Mouse (Mus musculus) forebrain, embryonic 12.5 days (tissue): ENCODE data around the gene Stk38l. TPM values are rescaled to one million over a fixed set of nuclear protein-coding genes. Genes with fewer than 3 reads are reported as not detected.
"Not testable (repeated sequence)": the region's sequence is repeated elsewhere in the genome, so short reads cannot be mapped to it uniquely, and the experiment has no call there.

Experiments used
- ATAC-seq: fragments of 200-750 bp; cut with Nextera tagmentation; 2 replicates; pipeline ENCODE4 v1.8.0; 2017; ENCODE audit warnings: moderate TSS enrichment; ENCODE audit not compliant: low FRiP score
- H3K27ac ChIP-seq: fragments of 300-500 bp; sonication (generic); 2 replicates; pipeline ENCODE4 v1.5.1; 2016; ENCODE audit warnings: mild to moderate bottlenecking
- H3K27me3 ChIP-seq: fragments of 300-500 bp; sonication (generic); 2 replicates; pipeline ENCODE4 v1.6.1; 2016; ENCODE audit warnings: mild to moderate bottlenecking
- H3K36me3 ChIP-seq: fragments of 300-500 bp; sonication (generic); replicated peaks from 2 replicates; pipeline ENCODE4 v1.6.1; 2016; ENCODE audit warnings: mild to moderate bottlenecking
- H3K4me1 ChIP-seq: fragments of 300-500 bp; sonication (generic); 2 replicates; pipeline ENCODE4 v1.6.1; 2016
- H3K4me2 ChIP-seq: fragments of 300-500 bp; sonication (generic); 2 replicates; pipeline ENCODE4 v1.6.1; 2016; ENCODE audit warnings: mild to moderate bottlenecking, moderate library complexity
- H3K4me3 ChIP-seq: fragments of 300-500 bp; sonication (generic); replicated peaks from 2 replicates; pipeline ENCODE4 v1.5.1; 2016; ENCODE audit warnings: mild to moderate bottlenecking
- H3K9ac ChIP-seq: fragments of 300-500 bp; sonication (generic); 2 replicates; pipeline ENCODE4 v1.6.1; 2016; ENCODE audit warnings: mild to moderate bottlenecking
- H3K9me3 ChIP-seq: fragments of 300-500 bp; sonication (generic); 2 replicates; pipeline ENCODE4 v1.6.1; 2016
- WGBS: fragments of 180-500 bp; shearing (Covaris S2); methylation state at CpG from one replicate; pipeline ENCODE4 v1.1.7; 2016; 5-methylcytosine and 5-hydroxymethylcytosine counted together
- polyA plus RNA-seq: library from polyadenylated mRNA; unstranded; fragments of >200 nt; fragmentation: Nextera tagmentation; extraction: Ambion mirVana; gene quantifications from 2 replicates; pipeline ENCODE4 v1.2.1, GENCODE M21; 2016

Stk38l gene
- polyA plus RNA-seq, 1 experiment from 2014 or later, result 17.6 TPM

DNA sequence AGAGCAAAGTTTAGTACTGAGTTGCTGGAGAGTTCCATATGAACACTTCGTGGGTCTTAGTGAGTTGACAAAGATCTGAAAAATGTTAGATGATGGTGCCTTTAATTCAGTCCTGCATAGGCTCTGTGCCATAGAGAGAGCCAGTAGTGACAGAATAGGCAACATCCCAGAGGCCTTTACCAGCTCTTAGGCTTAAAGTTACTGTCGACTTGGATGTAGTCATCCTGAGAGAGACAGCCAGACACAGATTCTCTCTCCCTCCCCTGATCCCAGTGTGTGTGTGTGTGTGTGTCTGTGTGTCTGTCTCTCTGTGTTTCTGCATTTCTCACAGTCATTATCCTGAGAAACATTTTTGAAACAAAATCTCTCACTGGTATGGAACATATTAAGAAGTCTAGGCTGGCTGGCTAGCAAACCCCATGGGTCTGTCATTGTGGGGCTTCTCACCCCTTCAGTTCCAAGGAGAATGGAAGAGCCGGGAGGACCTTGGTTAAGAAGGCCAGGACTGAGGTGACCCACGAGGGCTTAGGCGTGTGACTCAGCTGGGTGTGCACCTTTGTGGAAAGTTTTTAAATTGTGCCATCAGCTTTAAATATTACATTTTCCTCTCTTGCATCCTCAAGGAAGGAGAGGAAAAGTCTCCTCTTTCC lies 17.3 kb downstream of the Stk38l start:
- Histone ChIP-seq H3K9me3 (no peaks in the 10 kb centered on the region), H3K27ac (no peak overlapping the region), H3K4me1 (no peaks in the 10 kb centered on the region), H3K4me2 (no peak overlapping the region), H3K4me3 (no peak overlapping the region), H3K27me3 (no peaks in the 10 kb centered on the region), H3K9ac (no peak overlapping the region), H3K36me3 (no peaks in the 10 kb centered on the region)
- no peak for ATAC-seq
- 89% methylated on average over 5 of the region's 5 CpGs for WGBS

- not testable (repeated sequence) for ATAC-seq, H3K4me3 ChIP-seq, H3K4me1 ChIP-seq, H3K9me3 ChIP-seq, H3K27ac ChIP-seq, H3K4me2 ChIP-seq, H3K27me3 ChIP-seq, H3K9ac ChIP-seq, H3K36me3 ChIP-seq
- 93% methylated on average over 7 of the region's 7 CpGs for WGBS
Observed at GRCm38 (mm10) chr6:146744266-146744665, 19.5 kb downstream of the Stk38l start.

DNA sequence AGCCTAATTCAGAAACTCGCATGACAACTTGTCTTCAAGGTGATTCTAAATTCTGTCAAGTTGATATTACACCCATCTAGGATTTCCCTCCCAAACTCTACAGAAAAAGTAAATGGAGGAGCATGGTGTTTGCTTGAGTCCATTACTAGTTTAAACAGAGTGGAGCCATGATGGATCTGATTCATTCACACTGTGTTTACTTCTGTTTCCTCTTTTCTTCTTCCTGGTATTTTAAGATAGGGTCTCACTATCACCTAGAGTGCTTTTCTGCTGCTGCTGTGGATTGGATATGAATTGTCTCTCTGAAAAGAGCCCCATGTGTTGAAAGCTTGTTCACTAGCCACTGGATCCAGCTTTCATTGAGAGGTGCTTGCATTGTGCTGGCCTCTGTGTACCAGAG lies 20.4 kb downstream of the Stk38l start:
- no peak for ATAC-seq

GRCm38 (mm10) chr6:146746577-146746976 lies 21.8 kb downstream of the Stk38l start:
- H3K36me3 ChIP-seq, result no peaks in the 10 kb centered on the region
- no peaks in the 10 kb centered on the region for H3K9me3 ChIP-seq
- H3K27ac ChIP-seq, result no peak overlapping the region
- 85% methylated on average over 5 of the region's 5 CpGs for WGBS
- H3K27me3 ChIP-seq, result no peaks in the 10 kb centered on the region
- H3K4me2 ChIP-seq, result no peak overlapping the region
- no peak overlapping the region for H3K4me3 ChIP-seq
- no peak overlapping the region for H3K9ac ChIP-seq
- ATAC-seq, result no peak
- no peaks in the 10 kb centered on the region for H3K4me1 ChIP-seq

More for the DNA sequence above, 20.4 kb downstream of the Stk38l start:
- Histone ChIP-seq H3K27ac (no peak overlapping the region), H3K27me3 (no peaks in the 10 kb centered on the region), H3K9me3 (no peaks in the 10 kb centered on the region), H3K4me2 (no peak overlapping the region), H3K4me3 (no peak overlapping the region), H3K36me3 (no peaks in the 10 kb centered on the region), H3K9ac (no peak overlapping the region), H3K4me1 (no peaks in the 10 kb centered on the region)
- WGBS, result 100% methylated on average over 1 of the region's 1 CpGs

DNA sequence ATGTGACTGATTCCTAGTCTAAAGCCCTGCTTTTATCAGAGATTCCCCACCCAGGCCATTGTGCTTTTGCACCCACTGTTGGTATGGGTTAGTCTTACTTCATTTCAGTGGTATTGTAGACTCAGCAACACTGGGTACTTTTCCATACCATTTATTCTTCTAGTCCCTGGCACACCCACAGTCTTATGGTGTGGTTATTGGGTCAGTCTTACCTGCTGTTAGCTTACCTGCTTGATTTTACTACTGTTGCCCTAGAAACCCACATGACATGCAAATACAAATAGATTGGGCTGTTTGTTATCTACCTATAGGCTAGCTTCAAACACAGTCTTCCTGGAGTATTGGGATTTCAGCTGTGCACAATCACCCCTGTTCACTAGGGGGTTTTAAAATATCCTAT lies 22.3 kb downstream of the Stk38l start:
- Histone ChIP-seq H3K27ac (no peak overlapping the region), H3K9ac (no peak overlapping the region), H3K4me3 (no peak overlapping the region), H3K9me3 (no peaks in the 10 kb centered on the region), H3K4me2 (no peak overlapping the region), H3K4me1 (no peaks in the 10 kb centered on the region), H3K27me3 (no peaks in the 10 kb centered on the region), H3K36me3 (no peaks in the 10 kb centered on the region)
- ATAC-seq, result no peak

- 90% methylated on average over 1 of the region's 1 CpGs for WGBS
- Histone ChIP-seq H3K4me2 (no peak overlapping the region), H3K27me3 (no peaks in the 10 kb centered on the region), H3K4me1 (no peaks in the 10 kb centered on the region), H3K27ac (no peak overlapping the region), H3K4me3 (no peak overlapping the region), H3K9ac (no peak overlapping the region), H3K36me3 (no peaks in the 10 kb centered on the region), H3K9me3 (no peaks in the 10 kb centered on the region)
- no peak for ATAC-seq
Observed at GRCm38 (mm10) chr6:146748271-146748670, 23.5 kb downstream of the Stk38l start.

DNA sequence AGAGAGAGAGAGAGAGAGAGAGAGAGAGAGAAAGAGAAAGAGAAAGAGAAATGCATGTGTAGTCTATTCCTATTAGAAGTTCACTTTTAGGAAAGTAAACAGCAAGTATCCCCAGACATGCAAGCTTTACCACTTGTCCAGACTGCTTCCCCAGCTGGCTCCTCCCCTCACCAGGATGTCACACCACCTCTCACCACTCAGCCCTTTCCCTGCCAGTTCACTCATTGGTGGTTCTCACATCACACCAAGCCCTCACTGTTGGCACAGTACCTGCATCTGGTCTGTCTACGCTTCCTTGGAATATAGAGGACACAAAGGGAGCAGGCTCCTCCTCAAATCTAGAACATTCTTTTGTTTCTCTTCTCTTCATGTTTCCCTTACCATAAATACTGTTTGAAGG lies 26.9 kb downstream of the Stk38l start:
- H3K4me1 ChIP-seq, result 0 out of 2 replicates have a peak, but pooled peaks cover 6% of the 10 kb centered on the region
- no peak overlapping the region for H3K4me3 ChIP-seq
- H3K9me3 ChIP-seq, result no peaks in the 10 kb centered on the region
- no peaks in the 10 kb centered on the region for H3K27me3 ChIP-seq
- H3K9ac ChIP-seq, result no peak overlapping the region
- WGBS, result 74% methylated on average over 1 of the region's 1 CpGs
- no peaks in the 10 kb centered on the region for H3K36me3 ChIP-seq
- no peak overlapping the region for H3K4me2 ChIP-seq
- ATAC-seq, result no peak
- no peak overlapping the region for H3K27ac ChIP-seq

DNA sequence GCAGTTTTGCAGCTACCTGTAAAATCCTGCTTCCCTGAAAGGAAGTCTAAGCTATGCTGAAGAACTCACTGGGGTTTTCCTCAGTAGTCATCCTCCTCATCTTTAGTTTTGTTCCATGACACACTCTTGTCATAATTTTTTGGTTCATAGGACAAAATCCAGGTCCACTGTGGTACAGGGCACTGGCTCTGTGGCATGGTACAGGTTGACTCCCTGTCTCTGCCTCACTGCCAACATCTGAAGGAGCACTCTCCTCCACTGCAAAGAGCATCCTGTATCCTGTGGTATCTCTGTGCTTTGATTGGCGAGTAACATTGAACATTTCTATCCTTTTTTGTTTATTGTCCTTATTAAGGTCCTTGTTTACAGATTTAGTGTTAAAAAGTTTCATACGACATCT lies 27.4 kb downstream of the Stk38l start:
- no peak overlapping the region for H3K4me2 ChIP-seq
- no peak overlapping the region for H3K27ac ChIP-seq
- H3K36me3 ChIP-seq, result no peaks in the 10 kb centered on the region
- H3K27me3 ChIP-seq, result no peaks in the 10 kb centered on the region
- H3K4me3 ChIP-seq, result no peak overlapping the region
- H3K9ac ChIP-seq, result no peak overlapping the region
- no peaks in the 10 kb centered on the region for H3K9me3 ChIP-seq
- WGBS, result 84% methylated on average over 2 of the region's 2 CpGs
- ATAC-seq, result no peak
- H3K4me1 ChIP-seq, result 0 out of 2 replicates have a peak, but pooled peaks cover 10% of the 10 kb centered on the region

GRCm38 (mm10) chr6:146752612-146753011 lies 27.8 kb downstream of the Stk38l start:
- ATAC-seq, result no peak
- 58% methylated on average over 1 of the region's 1 CpGs for whole genome bisulfite sequencing

GRCm38 (mm10) chr6:146753560-146754160 lies 28.9 kb downstream of the Stk38l start:
- H3K27ac ChIP-seq, result no peak overlapping the region
- no peaks in the 10 kb centered on the region for H3K9me3 ChIP-seq
- ATAC-seq, result no peak
- WGBS, result 84% methylated on average over 2 of the region's 2 CpGs
- H3K36me3 ChIP-seq, result no peaks in the 10 kb centered on the region
- H3K27me3 ChIP-seq, result no peaks in the 10 kb centered on the region
- no peak overlapping the region for H3K9ac ChIP-seq
- H3K4me3 ChIP-seq, result no peak overlapping the region
- H3K4me2 ChIP-seq, result no peak overlapping the region
- H3K4me1 ChIP-seq, result 0 out of 2 replicates have a peak, but pooled peaks cover 10% of the 10 kb centered on the region

More at GRCm38 (mm10) chr6:146752612-146753011, 27.8 kb downstream of the Stk38l start:
- no peak overlapping the region for H3K4me2 ChIP-seq
- H3K27ac ChIP-seq, result no peak overlapping the region
- H3K9me3 ChIP-seq, result no peaks in the 10 kb centered on the region
- no peaks in the 10 kb centered on the region for H3K36me3 ChIP-seq
- H3K9ac ChIP-seq, result no peak overlapping the region
- H3K27me3 ChIP-seq, result no peaks in the 10 kb centered on the region
- no peak overlapping the region for H3K4me3 ChIP-seq
- H3K4me1 ChIP-seq, result 0 out of 2 replicates have a peak, but pooled peaks cover 10% of the 10 kb centered on the region

- ATAC-seq, result no peak
- H3K27ac ChIP-seq, result no peak overlapping the region
- 0 out of 2 replicates have a peak, but pooled peaks cover 10% of the 10 kb centered on the region for H3K4me1 ChIP-seq
- H3K9ac ChIP-seq, result no peak overlapping the region
- no peaks in the 10 kb centered on the region for H3K27me3 ChIP-seq
- no peak overlapping the region for H3K4me3 ChIP-seq
- H3K36me3 ChIP-seq, result 0 out of 2 replicates have a peak, but pooled peaks cover 1% of the 10 kb centered on the region
- 90% methylated on average over 2 of the region's 2 CpGs for WGBS
- H3K4me2 ChIP-seq, result no peak overlapping the region
- no peaks in the 10 kb centered on the region for H3K9me3 ChIP-seq
Observed at GRCm38 (mm10) chr6:146755136-146755535, 30.3 kb downstream of the Stk38l start.

- ATAC-seq, result no peak
- H3K27me3 ChIP-seq, result no peaks in the 10 kb centered on the region
- H3K4me3 ChIP-seq, result no peak overlapping the region
- no peak overlapping the region for H3K9ac ChIP-seq
- WGBS, result 87% methylated on average over 4 of the region's 4 CpGs
- H3K4me1 ChIP-seq, result 0 out of 2 replicates have a peak, but pooled peaks cover 10% of the 10 kb centered on the region
- H3K9me3 ChIP-seq, result no peaks in the 10 kb centered on the region
- H3K27ac ChIP-seq, result no peak overlapping the region
- 0 out of 2 replicates have a peak, but pooled peaks cover 5% of the 10 kb centered on the region for H3K36me3 ChIP-seq
- H3K4me2 ChIP-seq, result no peak overlapping the region
Observed at GRCm38 (mm10) chr6:146755679-146756078, 30.9 kb downstream of the Stk38l start.

GRCm38 (mm10) chr6:146759027-146759426 lies 34.2 kb downstream of the Stk38l start:
- ATAC-seq, result no peak
- no peak overlapping the region for H3K4me2 ChIP-seq
- H3K4me1 ChIP-seq, result 0 out of 2 replicates have a peak, but pooled peaks cover 6% of the 10 kb centered on the region
- no peak overlapping the region for H3K4me3 ChIP-seq
- 92% methylated on average over 2 of the region's 2 CpGs for whole genome bisulfite sequencing
- 0 out of 2 replicates have a peak, but pooled peaks cover 5% of the 10 kb centered on the region for H3K36me3 ChIP-seq
- no peaks in the 10 kb centered on the region for H3K27me3 ChIP-seq
- no peak overlapping the region for H3K9ac ChIP-seq
- H3K9me3 ChIP-seq, result no peaks in the 10 kb centered on the region
- no peak overlapping the region for H3K27ac ChIP-seq
